Mouse (Mus musculus) hindbrain, embryonic 11.5 days (tissue): ENCODE measurements around the gene Klhl33. TPM values are rescaled to one million over a fixed set of nuclear protein-coding genes. Genes with fewer than 3 reads are reported as not detected.
"Not testable (repeated sequence)": the region's sequence is repeated elsewhere in the genome, so short reads cannot be mapped to it uniquely, and the experiment has no call there.

Experiments
- ATAC-seq: fragments of 200-750 bp; cut with Nextera tagmentation; 2 replicates; pipeline ENCODE4 v1.8.0; 2017; ENCODE audit warnings: mild to moderate bottlenecking, moderate TSS enrichment, moderate library complexity; ENCODE audit not compliant: low FRiP score
- DNase-seq: peaks from one replicate; pipeline ENCODE4 v3.0.0-alpha.2; 2015; ENCODE audit warnings: low spot score
- H3K27ac ChIP-seq: fragments of 300-500 bp; sonication (generic); 2 replicates; pipeline ENCODE4 v1.5.1; 2014; ENCODE audit warnings: mild to moderate bottlenecking, low read depth, low read length
- H3K27me3 ChIP-seq: fragments of 300-500 bp; sonication (generic); 2 replicates; pipeline ENCODE4 v1.6.1; 2014; ENCODE audit warnings: mild to moderate bottlenecking, low read length, moderate library complexity, mixed read lengths; ENCODE audit not compliant: control insufficient read depth, insufficient read depth
- H3K36me3 ChIP-seq: fragments of 300-500 bp; sonication (generic); 2 replicates; pipeline ENCODE4 v1.6.1; 2014; ENCODE audit warnings: mild to moderate bottlenecking, low read length, moderate library complexity, mixed read lengths; ENCODE audit not compliant: control insufficient read depth, insufficient read depth
- H3K4me1 ChIP-seq: fragments of 300-500 bp; sonication (generic); replicated peaks from 2 replicates; pipeline ENCODE4 v1.6.1; 2014; ENCODE audit warnings: low read length, mixed read lengths; ENCODE audit not compliant: control insufficient read depth, insufficient read depth
- H3K4me2 ChIP-seq: fragments of 300-500 bp; sonication (generic); replicated peaks from 2 replicates; pipeline ENCODE4 v1.6.1; 2014; ENCODE audit warnings: mild to moderate bottlenecking, low read depth, low read length
- H3K4me3 ChIP-seq: fragments of 300-500 bp; sonication (generic); 2 replicates; pipeline ENCODE4 v1.5.1; 2014; ENCODE audit warnings: low read depth, low read length
- H3K9ac ChIP-seq: fragments of 300-500 bp; sonication (generic); 2 replicates; pipeline ENCODE4 v1.6.1; 2014; ENCODE audit warnings: low read depth, low read length
- H3K9me3 ChIP-seq: fragments of 300-500 bp; sonication (generic); 2 replicates; pipeline ENCODE4 v1.6.1; 2016; ENCODE audit warnings: low read length; ENCODE audit not compliant: control insufficient read depth
- WGBS: fragments of 180-500 bp; shearing (Covaris S2); extraction: QIAGEN DNeasy Blood & Tissue Kit; methylation state at CpG from one replicate; pipeline ENCODE4 v1.1.7; 2014; 5-methylcytosine and 5-hydroxymethylcytosine counted together
- polyA plus RNA-seq: library from polyadenylated mRNA; unstranded; fragments of >200 nt; fragmentation: Nextera tagmentation; extraction: Ambion mirVana; gene quantifications from 2 replicates; pipeline ENCODE4 v1.2.1, GENCODE M21; 2014

Klhl33 gene
- polyA plus RNA-seq, 1 experiment from 2014 or later: not detected

GRCm38 (mm10) chr14:50871284-50871683 is 26.0 kb downstream of the Klhl33 start:
- H3K4me3 ChIP-seq: no peak overlapping the region
- no peak overlapping the region for H3K27ac ChIP-seq
- H3K27me3 ChIP-seq: no peaks in the 10 kb centered on the region
- no peaks in the 10 kb centered on the region for H3K9me3 ChIP-seq
- ATAC-seq (no peak), DNase-seq (no peak)
- H3K4me1 ChIP-seq: no peaks in the 10 kb centered on the region
- 92% methylated on average over 2 of the region's 2 CpGs for whole genome bisulfite sequencing
- H3K36me3 ChIP-seq: no peaks in the 10 kb centered on the region
- no peak overlapping the region for H3K9ac ChIP-seq
- no peak overlapping the region for H3K4me2 ChIP-seq

DNA sequence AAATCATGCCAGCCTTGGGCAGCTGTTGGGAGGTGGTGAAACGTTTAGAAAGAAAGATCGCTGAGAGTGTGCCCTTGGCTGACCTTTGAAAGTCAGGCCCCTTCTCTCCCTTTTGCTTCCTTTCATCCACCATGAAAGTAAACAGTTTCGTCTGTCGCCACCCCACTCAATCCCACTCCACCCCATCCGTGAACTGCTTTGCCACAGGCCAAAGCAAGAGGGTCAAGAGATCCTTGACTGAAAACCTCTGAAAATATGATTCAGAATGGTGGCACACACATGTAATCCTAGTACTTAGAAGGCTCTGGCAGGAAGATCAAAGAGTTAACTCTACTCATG is 26.5 kb downstream of the Klhl33 start:
- ATAC-seq (0 out of 2 replicates have a peak, but pooled peaks have one; percentile 21), DNase-seq (no peak)
- H3K4me2 ChIP-seq: peak overlapping the region; percentile 74
- no peaks in the 10 kb centered on the region for H3K4me1 ChIP-seq
- no peak overlapping the region for H3K27ac ChIP-seq
- no peaks in the 10 kb centered on the region for H3K9me3 ChIP-seq
- no peaks in the 10 kb centered on the region for H3K27me3 ChIP-seq
- no peaks in the 10 kb centered on the region for H3K36me3 ChIP-seq
- H3K4me3 ChIP-seq: peak overlapping the region; percentile 52
- WGBS: 27% methylated on average over 5 of the region's 5 CpGs
- peak overlapping the region; percentile 76 for H3K9ac ChIP-seq

- Histone ChIP-seq H3K9me3 (no peaks in the 10 kb centered on the region), H3K9ac (peak within 1 kb of the TSS; percentile 76), H3K4me1 (no peaks in the 10 kb centered on the region), H3K4me3 (peak within 1 kb of the TSS; percentile 52), H3K36me3 (no peaks in the 10 kb centered on the region), H3K4me2 (peak within 1 kb of the TSS; percentile 74), H3K27ac (no peak within 1 kb of the TSS), H3K27me3 (no peaks in the 10 kb centered on the region)
- 6% methylated on average over 31 of the region's 32 CpGs for WGBS
- peak; percentile 78 for DNase-seq
- peak; percentile 92 for ATAC-seq
Observed at GRCm38 (mm10) chr14:50869889-50870804, 27.2 kb downstream of the Klhl33 start, which contains the start of gene Tep1. Gene Tep1, minus strand, starts transcription at chr14:50870560.

- 85% methylated on average over 5 of the region's 5 CpGs for WGBS
- no peak for ATAC-seq
Observed at GRCm38 (mm10) chr14:50868656-50869055, 28.7 kb downstream of the Klhl33 start.

DNA sequence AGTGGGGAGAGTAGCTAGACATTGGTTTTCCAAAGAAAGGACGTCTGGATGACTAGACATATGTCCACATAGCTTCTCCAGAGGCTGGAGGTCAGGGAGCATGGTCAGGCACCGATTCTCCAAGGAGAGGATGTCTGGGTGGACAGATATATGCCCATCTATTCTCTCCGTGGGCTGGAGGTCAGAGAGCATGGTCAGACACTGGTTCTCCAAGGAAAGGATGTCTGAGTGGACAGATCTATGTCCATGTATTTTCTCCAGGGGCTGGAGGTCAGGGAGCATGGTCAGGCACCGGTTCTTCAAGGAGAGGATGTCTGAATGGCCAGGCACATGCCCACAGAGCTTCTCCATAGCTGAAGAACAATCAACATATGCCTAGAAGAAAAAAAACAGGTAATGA is 29.1 kb downstream of the Klhl33 start:
- H3K27me3 ChIP-seq: no peaks in the 10 kb centered on the region
- DNase-seq (no peak), ATAC-seq (no peak)
- H3K9ac ChIP-seq: no peak overlapping the region
- H3K4me2 ChIP-seq: no peak overlapping the region
- no peaks in the 10 kb centered on the region for H3K36me3 ChIP-seq
- no peaks in the 10 kb centered on the region for H3K4me1 ChIP-seq
- H3K27ac ChIP-seq: no peak overlapping the region
- 79% methylated on average over 4 of the region's 4 CpGs for WGBS
- no peak overlapping the region for H3K4me3 ChIP-seq
- no peaks in the 10 kb centered on the region for H3K9me3 ChIP-seq

More at GRCm38 (mm10) chr14:50868656-50869055, 28.7 kb downstream of the Klhl33 start:
- H3K4me2 ChIP-seq: no peak overlapping the region
- no peaks in the 10 kb centered on the region for H3K4me1 ChIP-seq
- no peak overlapping the region for H3K4me3 ChIP-seq
- H3K27me3 ChIP-seq: no peaks in the 10 kb centered on the region
- H3K36me3 ChIP-seq: no peaks in the 10 kb centered on the region
- H3K27ac ChIP-seq: no peak overlapping the region
- no peak overlapping the region for H3K9ac ChIP-seq
- H3K9me3 ChIP-seq: no peaks in the 10 kb centered on the region
- no peak for DNase-seq

DNA sequence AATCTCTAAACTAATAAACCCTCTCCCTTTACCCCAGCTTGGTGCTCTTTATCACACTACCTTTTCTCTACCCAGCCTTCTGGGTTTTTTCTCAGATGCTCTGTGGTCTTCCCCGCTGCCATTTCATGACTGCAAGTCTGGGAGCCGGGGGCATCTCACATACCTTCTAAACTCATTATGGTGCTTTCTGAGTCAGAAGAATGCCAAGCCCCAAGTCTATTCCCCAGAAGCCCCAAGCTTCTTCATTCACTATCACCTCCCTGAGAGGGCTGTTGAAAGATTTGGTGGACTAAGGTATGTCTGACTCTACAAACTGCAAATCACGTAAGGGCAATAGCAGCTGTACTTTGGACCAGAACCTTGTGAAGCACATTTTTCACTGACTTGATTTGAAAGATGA is 30.3 kb downstream of the Klhl33 start:
- Histone ChIP-seq H3K9ac (no peak overlapping the region), H3K4me3 (no peak overlapping the region), H3K27me3 (no peaks in the 10 kb centered on the region), H3K4me1 (no peaks in the 10 kb centered on the region), H3K27ac (no peak overlapping the region), H3K36me3 (no peaks in the 10 kb centered on the region), H3K4me2 (no peak overlapping the region), H3K9me3 (no peaks in the 10 kb centered on the region)
- DNase-seq (no peak), ATAC-seq (no peak)
- WGBS: 97% methylated on average over 3 of the region's 3 CpGs

GRCm38 (mm10) chr14:50865005-50865404 is 32.3 kb downstream of the Klhl33 start:
- not testable (repeated sequence) for H3K9me3 ChIP-seq, ATAC-seq

GRCm38 (mm10) chr14:50862641-50863040 is 34.7 kb downstream of the Klhl33 start:
- DNase-seq (no peak), ATAC-seq (no peak)
- Histone ChIP-seq H3K27ac (no peak overlapping the region), H3K4me1 (no peaks in the 10 kb centered on the region), H3K36me3 (no peaks in the 10 kb centered on the region), H3K4me2 (no peak overlapping the region), H3K9me3 (no peaks in the 10 kb centered on the region), H3K27me3 (no peaks in the 10 kb centered on the region), H3K9ac (no peak overlapping the region), H3K4me3 (no peak overlapping the region)
- 92% methylated on average over 10 of the region's 10 CpGs for WGBS

More at GRCm38 (mm10) chr14:50865005-50865404, 32.3 kb downstream of the Klhl33 start:
- not testable (repeated sequence) for H3K4me1 ChIP-seq, H3K27me3 ChIP-seq, H3K9ac ChIP-seq, H3K4me3 ChIP-seq, DNase-seq, H3K27ac ChIP-seq, H3K36me3 ChIP-seq, H3K4me2 ChIP-seq

DNA sequence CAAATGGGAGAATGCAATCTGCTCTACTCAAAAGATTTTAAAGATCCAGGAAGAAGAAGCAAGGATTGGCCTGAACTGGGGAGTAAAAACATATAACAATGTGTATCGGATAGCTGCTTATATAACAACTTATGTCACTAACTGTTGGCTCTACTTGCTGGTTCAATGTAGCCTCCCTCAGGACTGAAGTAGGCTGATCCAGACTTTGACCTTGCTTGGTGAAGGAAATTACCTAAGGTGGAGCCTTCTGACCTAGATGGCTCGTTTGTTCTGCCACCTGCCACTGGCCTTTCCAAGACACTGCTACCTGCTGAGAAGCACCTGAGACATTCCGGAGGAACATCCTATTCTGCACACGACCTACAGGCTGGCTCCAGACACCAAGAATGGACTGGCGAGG is 41.5 kb downstream of the Klhl33 start:
- H3K27me3 ChIP-seq: no peaks in the 10 kb centered on the region
- ATAC-seq (no peak), DNase-seq (no peak)
- 83% methylated on average over 5 of the region's 5 CpGs for WGBS
- H3K9me3 ChIP-seq: no peaks in the 10 kb centered on the region
- H3K27ac ChIP-seq: no peak overlapping the region
- no peak overlapping the region for H3K4me3 ChIP-seq
- no peak overlapping the region for H3K9ac ChIP-seq
- no peaks in the 10 kb centered on the region for H3K4me1 ChIP-seq
- no peak overlapping the region for H3K4me2 ChIP-seq
- no peaks in the 10 kb centered on the region for H3K36me3 ChIP-seq
